Mouse (Mus musculus): ENCODE data around the gene Fbxo39. TPM values are rescaled to one million over a fixed set of nuclear protein-coding genes. Genes with fewer than 3 reads are reported as not detected.
A peak's percentile ranks its signal among the peaks of the same experiment; 100 is the strongest.

The Fbxo39 gene
- polyA plus RNA-seq, 1 experiment, result not detected

DNA sequence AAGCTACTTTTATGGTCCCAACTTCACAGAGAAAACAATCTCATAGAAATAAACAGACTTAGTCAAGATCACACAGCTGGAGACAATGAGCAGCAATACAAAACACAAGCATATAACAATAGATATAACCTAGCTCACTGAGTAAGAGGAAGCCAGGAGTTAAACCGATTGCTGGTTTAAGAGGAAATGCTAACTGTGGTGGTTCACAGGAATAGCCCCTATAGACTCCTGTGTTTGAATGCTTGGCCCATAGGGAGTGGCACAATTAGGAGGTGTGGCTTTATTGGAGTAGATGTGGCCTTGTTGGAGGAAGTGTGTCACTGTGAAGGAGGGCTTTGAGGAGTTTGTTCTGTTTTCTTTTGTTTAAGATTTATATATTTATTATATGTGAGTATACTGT, 38.0 kb downstream of the Fbxo39 start:
- no peak for TF ChIP-seq TAL1 (IDR thresholded peaks at IDR 0.05; ENCODE audit: low read length)
- TF ChIP-seq GATA1 (IDR thresholded peaks at IDR 0.05; ENCODE audit: low read length), result no peak
- Histone ChIP-seq H3K9me3 (ENCODE audit: control insufficient read depth, low read length) (no peaks in the 10 kb centered on the region), H3K4me3 (replicated peaks) (no peak overlapping the region), H3K36me3 (ENCODE audit: control insufficient read depth) (no peaks in the 10 kb centered on the region), H3K27me3 (ENCODE audit: control insufficient read depth) (no peaks in the 10 kb centered on the region), H3K4me1 (ENCODE audit: control insufficient read depth) (no peaks in the 10 kb centered on the region)

DNA sequence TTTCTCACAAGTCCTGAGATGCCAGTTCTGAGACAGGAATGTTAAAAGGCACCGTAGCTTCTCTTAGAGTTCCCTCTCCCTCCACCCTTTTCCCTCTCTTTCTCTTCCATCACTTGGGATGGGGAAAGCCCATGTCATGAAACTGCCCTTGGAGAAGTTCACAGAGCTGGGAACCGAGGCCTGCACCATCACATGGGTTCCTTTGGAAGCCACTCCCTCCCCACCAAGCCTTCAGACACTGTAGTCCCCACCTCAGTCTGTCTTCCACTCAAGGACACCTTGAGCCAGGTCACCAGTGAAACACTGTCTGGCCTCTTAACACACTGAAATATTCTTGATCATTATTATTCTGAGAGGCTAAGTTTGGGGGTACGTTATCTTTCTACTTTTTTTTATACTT, 38.9 kb downstream of the Fbxo39 start:
- H3K27me3 ChIP-seq (ENCODE audit: control insufficient read depth), result no peaks in the 10 kb centered on the region
- TF ChIP-seq TAL1 (IDR thresholded peaks at IDR 0.05; ENCODE audit: low read length), result no peak
- TF ChIP-seq GATA1 (IDR thresholded peaks at IDR 0.05; ENCODE audit: low read length), result no peak
- no peak overlapping the region for H3K4me3 ChIP-seq (replicated peaks)
- no peaks in the 10 kb centered on the region for H3K9me3 ChIP-seq (ENCODE audit: control insufficient read depth, low read length)
- H3K4me1 ChIP-seq (ENCODE audit: control insufficient read depth), result no peaks in the 10 kb centered on the region
- H3K36me3 ChIP-seq (ENCODE audit: control insufficient read depth), result no peaks in the 10 kb centered on the region

DNA sequence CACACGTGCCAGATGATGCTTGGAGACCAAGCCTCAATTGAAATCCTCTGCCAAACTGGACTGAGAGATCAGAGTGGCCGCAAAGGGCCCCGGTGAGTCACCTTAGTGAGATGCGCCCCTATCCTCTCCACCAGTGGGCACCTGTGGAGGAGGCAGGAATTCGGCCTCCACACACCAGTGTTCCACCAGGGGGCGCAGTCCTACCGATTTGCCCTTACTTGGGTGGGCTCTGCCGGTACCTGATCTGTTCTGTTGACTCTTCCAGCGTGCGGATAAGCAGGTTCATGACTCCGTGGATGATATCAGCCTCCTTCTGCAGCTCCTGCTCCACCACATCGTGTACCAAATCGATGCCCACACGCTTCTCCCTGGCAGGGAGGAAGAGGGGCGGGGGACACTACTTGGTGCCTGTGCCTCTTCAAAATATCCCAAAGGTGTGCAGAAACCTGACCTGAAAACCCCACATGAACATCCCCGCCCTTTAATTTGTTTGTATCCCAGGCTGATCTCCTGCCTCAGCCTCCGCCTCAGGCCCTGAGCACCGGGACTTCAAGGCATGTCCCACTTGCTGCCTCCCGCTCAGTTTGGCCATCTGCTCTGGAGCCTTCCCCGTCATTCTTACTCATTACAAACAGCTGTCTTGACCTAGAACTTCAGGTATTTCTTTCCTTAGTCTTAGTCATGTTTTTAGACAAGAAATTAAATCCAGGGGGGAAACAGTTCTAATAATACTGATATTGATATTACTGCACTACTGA, 40.9 kb downstream of the Fbxo39 start:
- Histone ChIP-seq H3K9me3 (ENCODE audit: control insufficient read depth, low read length) (no peaks in the 10 kb centered on the region), H3K27me3 (ENCODE audit: control insufficient read depth) (no peaks in the 10 kb centered on the region), H3K36me3 (ENCODE audit: control insufficient read depth) (no peaks in the 10 kb centered on the region), H3K4me3 (replicated peaks) (no peak overlapping the region), H3K4me1 (ENCODE audit: control insufficient read depth) (no peaks in the 10 kb centered on the region)
- TF ChIP-seq TAL1 (IDR thresholded peaks at IDR 0.05; ENCODE audit: low read length) (no peak), GATA1 (IDR thresholded peaks at IDR 0.05; ENCODE audit: low read length) (no peak)

DNA sequence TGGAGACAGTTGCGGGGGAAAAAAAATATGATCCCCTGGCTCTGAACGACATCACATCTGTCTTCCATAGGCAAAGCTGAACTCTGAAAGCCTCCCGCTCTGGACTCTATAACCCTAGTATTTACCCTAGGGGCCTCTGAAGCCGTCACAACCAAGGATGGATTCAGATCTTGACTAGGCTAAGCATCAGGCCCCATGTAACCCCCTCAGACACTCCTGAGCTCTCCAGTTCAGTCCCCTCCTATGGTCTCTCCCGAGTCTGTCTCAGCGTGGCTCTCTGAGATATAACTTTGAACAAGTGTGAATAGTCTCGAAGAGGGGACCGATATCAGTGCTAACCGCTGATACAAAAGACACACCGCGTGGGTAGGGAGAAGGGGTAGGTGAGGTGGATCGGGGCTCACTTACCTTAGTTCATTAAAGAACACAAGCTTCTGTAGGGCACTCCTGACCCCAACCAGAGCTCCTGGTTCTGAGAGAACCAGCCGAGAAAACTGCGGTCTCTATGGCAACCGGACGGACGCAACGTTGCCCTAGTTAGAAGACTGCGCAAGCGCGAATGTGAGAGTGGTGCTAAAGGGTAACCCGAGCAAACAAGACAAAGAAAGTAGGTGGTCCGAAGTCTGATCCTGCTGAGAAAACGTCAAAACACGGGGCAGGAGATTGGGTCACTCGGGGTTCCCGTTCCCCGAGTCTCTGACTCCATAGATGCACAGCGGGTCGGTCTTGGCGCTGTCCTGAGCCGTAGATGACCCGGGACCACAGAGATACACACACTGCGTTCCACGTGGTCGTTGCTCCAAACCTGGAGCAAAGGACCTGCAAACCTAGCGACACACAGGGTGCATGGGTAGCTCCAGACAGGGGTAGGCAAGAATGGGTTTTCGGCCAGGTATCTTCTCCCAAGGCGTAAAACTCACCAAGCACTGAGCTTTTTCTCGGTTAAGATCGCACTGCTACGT, 47.4 kb downstream of the Fbxo39 start:
- H3K4me1 ChIP-seq (ENCODE audit: control insufficient read depth), result peaks cover 3% of the 10 kb centered on the region; the same call in 1 of the 2 replicates
- no peaks in the 10 kb centered on the region for H3K36me3 ChIP-seq (ENCODE audit: control insufficient read depth)
- H3K9me3 ChIP-seq (ENCODE audit: control insufficient read depth, low read length), result no peaks in the 10 kb centered on the region
- TF ChIP-seq TAL1 (IDR thresholded peaks at IDR 0.05; ENCODE audit: low read length) (no peak), GATA1 (IDR thresholded peaks at IDR 0.05; ENCODE audit: low read length) (no peak)
- peaks cover 20% of the 10 kb centered on the region for H3K27me3 ChIP-seq (ENCODE audit: control insufficient read depth)
- H3K4me3 ChIP-seq (replicated peaks), result peak overlapping the region; percentile 1

DNA sequence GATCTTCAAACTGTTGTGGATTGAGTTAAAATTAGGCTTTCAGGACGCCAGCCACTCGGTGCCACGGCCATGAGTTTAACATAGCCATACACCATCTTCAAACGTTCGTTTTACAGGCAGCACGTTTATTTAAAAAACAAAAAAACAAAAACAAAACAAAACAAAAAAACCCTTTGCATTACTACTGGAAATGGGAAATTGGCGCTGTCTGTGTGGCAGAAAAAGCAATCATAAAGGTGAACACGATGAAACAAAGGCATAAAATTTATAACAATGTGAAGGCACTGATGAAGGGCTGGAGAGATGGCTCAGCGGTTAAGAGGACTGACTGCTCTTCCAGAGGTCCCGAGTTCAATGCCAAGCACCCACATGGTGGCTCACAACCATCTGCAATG, 48.1 kb downstream of the Fbxo39 start, which contains the start of gene Tekt1:
Gene Tekt1, minus strand, starts transcription at position 96 of the 395 bp plus-strand sequence.
- Histone ChIP-seq H3K9me3 (ENCODE audit: control insufficient read depth, low read length) (no peaks in the 10 kb centered on the region), H3K4me1 (ENCODE audit: control insufficient read depth) (peaks cover 3% of the 10 kb centered on the region; the same call in 1 of the 2 replicates), H3K4me3 (replicated peaks) (peak within 1 kb of the TSS; percentile 1), H3K36me3 (ENCODE audit: control insufficient read depth) (no peaks in the 10 kb centered on the region), H3K27me3 (ENCODE audit: control insufficient read depth) (peaks cover 20% of the 10 kb centered on the region)
- no peak for TF ChIP-seq GATA1 (IDR thresholded peaks at IDR 0.05; ENCODE audit: low read length)
- no peak for TF ChIP-seq TAL1 (IDR thresholded peaks at IDR 0.05; ENCODE audit: low read length)

DNA sequence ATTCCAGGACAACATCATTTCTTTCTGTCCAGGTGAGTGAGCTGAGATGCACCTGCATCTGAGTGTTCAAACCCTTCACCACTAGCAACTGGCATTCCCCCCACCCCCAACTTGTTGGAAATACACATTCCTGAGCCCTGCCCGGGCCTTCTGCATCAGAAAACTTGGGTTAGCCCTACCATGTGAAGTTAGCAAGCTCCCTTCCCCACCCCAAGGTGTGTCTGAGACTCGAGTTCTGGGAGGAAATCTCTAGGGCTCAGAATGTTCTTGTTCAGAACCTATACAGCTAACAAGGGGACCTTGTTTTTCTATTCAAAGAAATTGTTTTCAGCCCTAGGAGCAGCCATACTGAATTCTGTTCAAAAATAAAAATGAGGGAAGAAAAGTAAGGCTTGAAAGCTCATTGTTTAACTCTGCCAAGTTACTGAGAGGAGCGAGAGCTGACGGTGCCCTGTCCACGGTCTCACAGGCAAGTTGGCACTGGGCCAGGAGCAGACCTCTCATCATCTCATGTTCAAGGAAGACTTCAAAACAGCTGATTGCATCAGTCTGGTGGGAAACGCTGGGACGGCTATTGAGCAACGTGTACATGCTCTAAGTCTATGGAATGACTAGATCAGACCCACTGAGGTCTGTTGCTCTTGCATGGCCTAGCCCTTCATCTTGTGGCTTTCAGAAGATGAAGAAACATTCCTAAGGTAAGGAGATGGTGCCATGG, 49.4 kb downstream of the Fbxo39 start:
- Histone ChIP-seq H3K27me3 (ENCODE audit: control insufficient read depth) (peaks cover 22% of the 10 kb centered on the region), H3K36me3 (ENCODE audit: control insufficient read depth) (no peaks in the 10 kb centered on the region), H3K4me3 (replicated peaks) (no peak overlapping the region), H3K4me1 (ENCODE audit: control insufficient read depth) (peaks cover 3% of the 10 kb centered on the region; the same call in 1 of the 2 replicates), H3K9me3 (ENCODE audit: control insufficient read depth, low read length) (no peaks in the 10 kb centered on the region)
- TF ChIP-seq GATA1 (IDR thresholded peaks at IDR 0.05; ENCODE audit: low read length), result no peak
- no peak for TF ChIP-seq TAL1 (IDR thresholded peaks at IDR 0.05; ENCODE audit: low read length)

DNA sequence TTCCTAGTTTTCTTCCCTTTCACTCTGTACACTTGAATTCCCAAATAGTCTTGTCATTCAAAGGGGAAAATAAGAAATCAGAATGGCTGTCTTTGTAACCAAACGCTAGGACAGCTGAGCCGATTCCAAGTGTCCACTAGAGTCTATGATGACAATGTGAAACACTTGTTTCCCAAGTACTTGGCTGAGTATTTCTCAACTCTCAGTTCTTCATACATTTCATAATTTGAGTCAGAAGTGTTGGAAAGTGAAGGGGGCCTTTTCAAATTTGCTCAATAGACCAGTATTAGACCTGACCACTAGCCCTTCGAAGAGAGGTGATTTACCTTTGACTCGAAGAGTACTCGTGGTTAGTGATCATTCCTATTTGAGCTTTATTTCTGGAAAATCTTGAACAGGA, 50.3 kb downstream of the Fbxo39 start:
- Histone ChIP-seq H3K36me3 (ENCODE audit: control insufficient read depth) (no peaks in the 10 kb centered on the region), H3K9me3 (ENCODE audit: control insufficient read depth, low read length) (no peaks in the 10 kb centered on the region), H3K4me1 (ENCODE audit: control insufficient read depth) (peaks cover 3% of the 10 kb centered on the region; the same call in 1 of the 2 replicates), H3K4me3 (replicated peaks) (no peak overlapping the region), H3K27me3 (ENCODE audit: control insufficient read depth) (peaks cover 22% of the 10 kb centered on the region)
- TF ChIP-seq TAL1 (IDR thresholded peaks at IDR 0.05; ENCODE audit: low read length) (no peak), GATA1 (IDR thresholded peaks at IDR 0.05; ENCODE audit: low read length) (no peak)

DNA sequence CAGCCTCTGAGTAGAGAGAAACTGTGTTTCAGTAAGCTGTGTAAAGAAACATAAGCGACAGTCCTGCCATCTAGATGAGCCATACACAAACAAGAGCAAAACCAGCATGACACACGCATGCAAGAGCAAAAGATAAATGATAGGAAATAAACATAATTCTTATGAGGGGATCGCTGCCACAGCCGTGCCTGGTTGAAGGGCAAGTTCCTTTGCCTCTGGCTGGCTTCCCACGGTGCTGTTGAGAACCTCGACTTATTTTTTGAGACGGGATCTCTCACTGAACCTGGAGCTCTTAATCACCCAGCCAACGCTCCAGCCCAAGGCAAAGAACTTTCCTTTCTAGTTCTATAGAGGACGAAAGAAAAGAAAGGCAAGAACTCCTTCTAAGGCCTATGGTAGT, 51.9 kb downstream of the Fbxo39 start:
- H3K36me3 ChIP-seq (ENCODE audit: control insufficient read depth), result no peaks in the 10 kb centered on the region
- no peak for TF ChIP-seq TAL1 (IDR thresholded peaks at IDR 0.05; ENCODE audit: low read length)
- no peak for TF ChIP-seq GATA1 (IDR thresholded peaks at IDR 0.05; ENCODE audit: low read length)
- peaks cover 18% of the 10 kb centered on the region for H3K27me3 ChIP-seq (ENCODE audit: control insufficient read depth)
- peaks cover 3% of the 10 kb centered on the region; the same call in 1 of the 2 replicates for H3K4me1 ChIP-seq (ENCODE audit: control insufficient read depth)
- H3K9me3 ChIP-seq (ENCODE audit: control insufficient read depth, low read length), result no peaks in the 10 kb centered on the region
- H3K4me3 ChIP-seq (replicated peaks), result no peak overlapping the region
